Mouse (Mus musculus) MEL (cell line): ENCODE data around the gene Asap3.
A peak's percentile ranks its signal among the peaks of the same experiment; 100 is the strongest.

ENCODE experiments used
- EP300 ChIP-seq, 2 experiments: IDR thresholded peaks; 2 replicates each; pipeline ENCODE4 v1.6.1; 2011; ENCODE audit warnings: improper control_type of control experiment in 2 of 2, low read length in 2 of 2, low read depth in 1 of 2, mild to moderate bottlenecking in 1 of 2
- GATA1 ChIP-seq: IDR thresholded peaks from 2 replicates; pipeline ENCODE4 v1.6.1; 2011; ENCODE audit warnings: low read depth, low read length, improper control_type of control experiment
- MAX ChIP-seq: IDR thresholded peaks from 2 replicates; pipeline ENCODE4 v1.6.1; 2011; ENCODE audit warnings: low read length, improper control_type of control experiment
- MXI1 ChIP-seq: IDR thresholded peaks from 2 replicates; pipeline ENCODE4 v1.6.1; 2011; ENCODE audit warnings: mild to moderate bottlenecking, low read depth, low read length, improper control_type of control experiment
- NRF1 ChIP-seq: IDR thresholded peaks from 2 replicates; pipeline ENCODE4 v1.6.1; 2014; ENCODE audit warnings: low read depth, mild to moderate bottlenecking, inconsistent platforms, low read length, improper control_type of control experiment, moderate library complexity; ENCODE audit not compliant: poor library complexity, insufficient read depth, severe bottlenecking
- RCOR1 ChIP-seq: IDR thresholded peaks from 2 replicates; pipeline ENCODE4 v1.6.1; 2012; ENCODE audit warnings: low read depth, mild to moderate bottlenecking, inconsistent platforms, low read length, improper control_type of control experiment
- TCF12 ChIP-seq: IDR thresholded peaks from 2 replicates; pipeline ENCODE4 v1.6.1; 2014; ENCODE audit warnings: low read depth, mild to moderate bottlenecking, inconsistent platforms, low read length, improper control_type of control experiment, moderate library complexity
- ZC3H11A ChIP-seq: IDR thresholded peaks from 2 replicates; pipeline ENCODE4 v1.6.1; 2012; ENCODE audit warnings: low read depth, mild to moderate bottlenecking, inconsistent platforms, low read length, improper control_type of control experiment
- ZKSCAN1 ChIP-seq: IDR thresholded peaks from 2 replicates; pipeline ENCODE4 v1.6.1; 2012; ENCODE audit warnings: low read depth, mild to moderate bottlenecking, inconsistent platforms, low read length, improper control_type of control experiment, moderate library complexity

DNA sequence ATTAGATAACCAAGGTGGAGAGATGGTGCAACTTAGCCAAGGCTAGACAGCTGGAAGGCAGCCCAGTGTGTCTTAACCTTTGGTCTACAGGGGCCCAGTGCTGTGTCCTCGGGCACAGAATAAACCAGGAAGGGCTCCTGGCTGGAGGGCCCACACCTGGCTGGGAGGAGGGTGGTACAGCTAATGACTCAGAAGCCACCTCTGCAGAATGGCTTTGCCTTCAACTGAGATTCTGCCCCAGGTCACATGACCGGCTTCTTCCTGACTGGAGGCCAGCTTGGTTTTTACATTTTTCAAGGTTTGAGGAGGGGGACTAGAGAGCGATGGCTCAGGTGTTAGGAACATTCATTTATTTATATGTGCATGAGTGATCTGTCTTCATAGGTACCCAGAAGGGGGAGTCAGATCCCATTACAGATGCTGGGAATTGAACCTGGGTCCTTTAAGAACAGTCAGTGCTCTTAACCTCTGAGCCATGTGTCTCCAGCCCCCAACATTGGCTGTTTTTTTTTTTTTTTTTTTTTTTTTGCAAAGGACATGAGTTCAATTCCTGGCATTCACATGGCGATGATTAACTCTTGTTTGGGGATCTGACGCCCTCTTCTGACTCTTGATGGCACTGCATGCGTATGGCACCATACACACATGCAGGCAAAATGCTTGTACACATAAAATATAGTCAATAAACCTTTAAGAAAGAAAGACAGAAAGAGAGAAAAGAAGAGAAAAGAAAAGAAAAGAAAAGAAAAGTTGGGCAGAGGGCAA lies 17.0 kb upstream of the Asap3 start:
- TF ChIP-seq EP300 (IDR thresholded peaks at IDR 0.05; ENCODE audit: low read depth in 1 of 2, low read length in 2 of 2) (no peak), ZC3H11A (peak; percentile 37; the same call in 1 of the 2 replicates), MAX (no peak), RCOR1 (no peak), MXI1 (no peak), ZKSCAN1 (no peak), NRF1 (no peak), GATA1 (no peak), TCF12 (no peak)
